Mouse (Mus musculus): ENCODE results near the gene 2510039O18Rik. TPM values are rescaled to one million over a fixed set of nuclear protein-coding genes. Genes with fewer than 3 reads are reported as not detected.

2510039O18Rik gene
- polyA plus RNA-seq, 1 experiment from 2014 or later = 6.8 TPM

DNA sequence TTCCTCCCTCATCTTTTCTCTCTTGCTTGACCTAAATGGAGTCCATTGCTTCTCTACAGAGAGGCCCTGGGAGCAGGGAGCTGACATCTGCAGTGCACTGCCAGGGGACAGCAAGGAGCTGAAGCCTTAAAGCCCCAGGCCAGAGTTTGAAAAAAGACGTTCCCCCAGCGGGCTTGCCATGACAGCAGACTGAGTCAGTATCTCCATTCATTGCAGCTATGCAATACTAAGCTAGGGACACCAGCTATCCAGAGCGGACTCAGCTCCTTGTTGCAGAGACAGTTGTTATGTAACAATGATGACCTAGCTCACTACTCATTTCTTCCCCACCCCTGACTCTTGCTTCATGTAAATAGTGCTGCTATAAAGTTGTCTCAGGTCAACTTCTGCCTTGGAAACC lies 54.6 kb downstream of the 2510039O18Rik start:
- H3K9me3 ChIP-seq (replicated peaks) = no peaks in the 10 kb centered on the region
- no peak overlapping the region for H3K9ac ChIP-seq
- H3K4me2 ChIP-seq = no peak overlapping the region
- H3K4me3 ChIP-seq (replicated peaks) = no peak overlapping the region
- no peak for ATAC-seq (ENCODE audit: low read depth)
- H3K36me3 ChIP-seq = no peaks in the 10 kb centered on the region
- no peak overlapping the region for H3K27ac ChIP-seq
- DNase-seq = no peak
- no peaks in the 10 kb centered on the region for H3K27me3 ChIP-seq
- WGBS (ENCODE audit: insufficient replicate concordance) = 54% methylated on average over 3 of the region's 3 CpGs
- no peaks in the 10 kb centered on the region for H3K4me1 ChIP-seq (replicated peaks)

Other genes starting within 250 kb of the 2510039O18Rik start
- not detected in 2 replicates for gene Zfp534, start 238.3 kb upstream of the 2510039O18Rik start, polyA plus RNA-seq (2015; fragmentation: Nextera tagmentation; extraction: Ambion mirVana)
- gene Zfp984, start 131.1 kb upstream of the 2510039O18Rik start, polyA plus RNA-seq (2015; fragmentation: Nextera tagmentation; extraction: Ambion mirVana) = 6.4 and 8.4 TPM in 2 replicates
- gene Zfp933, start 92.5 kb upstream of the 2510039O18Rik start, polyA plus RNA-seq (2015; fragmentation: Nextera tagmentation; extraction: Ambion mirVana) = 1.3 and 1.5 TPM in 2 replicates
- 25.7 and 29.1 TPM in 2 replicates for gene Miip, start 72.1 kb upstream of the 2510039O18Rik start, polyA plus RNA-seq (2015; fragmentation: Nextera tagmentation; extraction: Ambion mirVana)
- gene Fv1, start 71.9 kb upstream of the 2510039O18Rik start, polyA plus RNA-seq (2015; fragmentation: Nextera tagmentation; extraction: Ambion mirVana) = 2.5 and 3.5 TPM in 2 replicates
- 17.7 and 21.0 TPM in 2 replicates for gene Mfn2, start 36.2 kb upstream of the 2510039O18Rik start, polyA plus RNA-seq (2015; fragmentation: Nextera tagmentation; extraction: Ambion mirVana)
- gene Plod1, start 4.1 kb upstream of the 2510039O18Rik start, polyA plus RNA-seq (2015; fragmentation: Nextera tagmentation; extraction: Ambion mirVana) = 24.9 and 28.3 TPM in 2 replicates
- 0.38 TPM in 1 of 2 replicates, not detected in the other for gene Nppb, start 44.9 kb downstream of the 2510039O18Rik start, polyA plus RNA-seq (2015; fragmentation: Nextera tagmentation; extraction: Ambion mirVana)
- gene Nppa, start 59.8 kb downstream of the 2510039O18Rik start, polyA plus RNA-seq (2015; fragmentation: Nextera tagmentation; extraction: Ambion mirVana) = 0.48 and 5.6 TPM in 2 replicates
- 1.5 and 1.7 TPM in 2 replicates for gene Clcn6, start 97.9 kb downstream of the 2510039O18Rik start, polyA plus RNA-seq (2015; fragmentation: Nextera tagmentation; extraction: Ambion mirVana)
- gene Mthfr, start 98.2 kb downstream of the 2510039O18Rik start, polyA plus RNA-seq (2015; fragmentation: Nextera tagmentation; extraction: Ambion mirVana) = 8.9 and 10.7 TPM in 2 replicates
- gene Agtrap, start 147.1 kb downstream of the 2510039O18Rik start, polyA plus RNA-seq (2015; fragmentation: Nextera tagmentation; extraction: Ambion mirVana) = 11.2 and 11.7 TPM in 2 replicates
- 19.4 and 21.0 TPM in 2 replicates for gene Mad2l2, start 189.5 kb downstream of the 2510039O18Rik start, polyA plus RNA-seq (2015; fragmentation: Nextera tagmentation; extraction: Ambion mirVana)
- gene Draxin, start 189.8 kb downstream of the 2510039O18Rik start, polyA plus RNA-seq (2015; fragmentation: Nextera tagmentation; extraction: Ambion mirVana) = 0.09 and 0.13 TPM in 2 replicates
- 16.5 and 16.9 TPM in 2 replicates for gene Fbxo6, start 211.2 kb downstream of the 2510039O18Rik start, polyA plus RNA-seq (2015; fragmentation: Nextera tagmentation; extraction: Ambion mirVana)
- 0.93 and 1.0 TPM in 2 replicates for gene Fbxo44, start 219.6 kb downstream of the 2510039O18Rik start, polyA plus RNA-seq (2015; fragmentation: Nextera tagmentation; extraction: Ambion mirVana)
- gene Fbxo2, start 219.7 kb downstream of the 2510039O18Rik start, polyA plus RNA-seq (2015; fragmentation: Nextera tagmentation; extraction: Ambion mirVana) = 0.22 and 0.36 TPM in 2 replicates